Mouse (Mus musculus): ENCODE measurements around the gene Tmem82. TPM values are rescaled to one million over a fixed set of nuclear protein-coding genes. Genes with fewer than 3 reads are reported as not detected.

The Tmem82 gene
- total RNA-seq (2023), result 0.21 TPM

GRCm38 (mm10) chr4:141618565-141619243, at the start of gene Tmem82:
Gene Tmem82, minus strand, starts transcription at chr4:141618633.

GRCm38 (mm10) chr4:141664799-141665198, 46.4 kb upstream of the Tmem82 start, which contains the start of gene Plekhm2:
Gene Plekhm2, minus strand, starts transcription at chr4:141664899.

GRCm38 (mm10) chr4:141623666-141624065, 5.2 kb upstream of the Tmem82 start, which contains the start of gene Slc25a34:
Gene Slc25a34, minus strand, starts transcription at chr4:141623821.

DNA sequence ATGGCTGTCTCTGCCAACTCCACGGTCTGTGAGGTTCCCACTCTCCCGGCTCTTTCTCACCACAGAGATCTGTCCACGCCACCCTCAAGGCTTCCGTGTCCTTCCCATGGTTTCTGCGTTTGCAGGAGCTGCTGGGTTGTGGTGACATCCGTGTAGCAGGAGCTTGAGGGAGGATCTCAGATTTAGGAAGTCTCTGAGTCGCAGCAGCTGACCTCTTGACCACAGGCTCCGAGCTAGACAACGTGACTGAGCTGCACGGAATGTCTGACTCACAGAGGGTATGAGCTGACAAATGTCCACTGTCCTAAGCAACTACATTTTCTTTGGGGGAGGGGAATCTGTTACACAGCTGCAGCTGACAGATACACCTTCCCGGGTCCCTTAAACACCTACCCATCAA, 12.6 kb downstream of the Tmem82 start, which contains the start of gene Fblim1:
Gene Fblim1, minus strand, starts transcription at position 236 of the 400 bp plus-strand sequence.

Other genes starting within 250 kb of the Tmem82 start
- not detected for gene Clcnka, start 219.9 kb downstream of the Tmem82 start, total RNA-seq (2023)
- gene Clcnkb, start 202.6 kb downstream of the Tmem82 start, total RNA-seq (2023), result not detected
- gene Hspb7, start 197.9 kb downstream of the Tmem82 start, total RNA-seq (2023), result not detected
- gene Srarp, start 182.5 kb downstream of the Tmem82 start, total RNA-seq (2023), result not detected
- 40.1 TPM for gene Zbtb17, start 174.0 kb downstream of the Tmem82 start, total RNA-seq (2023)
- gene Spen, start 80.0 kb downstream of the Tmem82 start, total RNA-seq (2023), result 54.1 TPM
- 0.97 TPM for gene Fblim1, start 12.5 kb downstream of the Tmem82 start, total RNA-seq (2023)
- not detected for gene Slc25a34, start 5.2 kb upstream of the Tmem82 start, total RNA-seq (2023)
- gene Plekhm2, start 46.3 kb upstream of the Tmem82 start, total RNA-seq (2023), result 34.1 TPM
- gene Rsc1a1, start 67.0 kb upstream of the Tmem82 start, total RNA-seq (2023), result 0.53 TPM
- gene Ddi2, start 104.8 kb upstream of the Tmem82 start, total RNA-seq (2023), result 49.3 TPM
- gene Agmat, start 128.0 kb upstream of the Tmem82 start, total RNA-seq (2023), result not detected
- gene Dnajc16, start 172.3 kb upstream of the Tmem82 start, total RNA-seq (2023), result 8.6 TPM
- gene Casp9, start 175.0 kb upstream of the Tmem82 start, total RNA-seq (2023), result 8.2 TPM
- gene Cela2a, start 207.5 kb upstream of the Tmem82 start, total RNA-seq (2023), result 1.5 TPM
- gene Ctrc, start 227.7 kb upstream of the Tmem82 start, total RNA-seq (2023), result not detected